Mouse (Mus musculus) liver, embryonic 14.5 days (tissue): ENCODE results near the gene Fgl2.

ENCODE experiments used
- CTCF ChIP-seq: IDR thresholded peaks from 2 replicates; pipeline ENCODE4 v1.5.1; 2016; ENCODE audit warnings: antibody characterized with exemption, low read depth, control low read depth
- EP300 ChIP-seq: IDR thresholded peaks from 2 replicates; pipeline ENCODE4 v1.6.1; 2016; ENCODE audit warnings: antibody characterized with exemption, low read depth

DNA sequence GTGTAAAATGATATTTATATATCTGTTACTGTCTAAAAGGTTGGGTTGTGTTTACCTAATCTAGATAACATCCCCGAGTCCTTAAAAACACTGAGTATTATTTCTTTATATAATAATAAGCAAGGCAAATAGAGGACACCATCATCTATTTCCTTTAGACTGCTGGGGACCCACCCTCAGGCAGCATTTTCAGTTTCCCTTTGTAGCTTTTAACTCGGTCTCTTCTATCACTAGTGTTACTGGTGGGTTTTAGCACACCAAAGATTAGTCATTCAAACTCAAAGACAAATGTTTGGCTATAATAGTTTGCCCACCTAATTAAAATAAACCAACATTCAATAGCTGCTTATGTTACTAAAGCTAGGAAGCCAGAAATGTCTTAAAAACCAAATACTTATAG lies 6.0 kb downstream of the Fgl2 start:
- TF ChIP-seq EP300 (no peak), CTCF (no peak)
